ENCODE assay signal across 8 mouse cellular contexts in the genomic region with DNA sequence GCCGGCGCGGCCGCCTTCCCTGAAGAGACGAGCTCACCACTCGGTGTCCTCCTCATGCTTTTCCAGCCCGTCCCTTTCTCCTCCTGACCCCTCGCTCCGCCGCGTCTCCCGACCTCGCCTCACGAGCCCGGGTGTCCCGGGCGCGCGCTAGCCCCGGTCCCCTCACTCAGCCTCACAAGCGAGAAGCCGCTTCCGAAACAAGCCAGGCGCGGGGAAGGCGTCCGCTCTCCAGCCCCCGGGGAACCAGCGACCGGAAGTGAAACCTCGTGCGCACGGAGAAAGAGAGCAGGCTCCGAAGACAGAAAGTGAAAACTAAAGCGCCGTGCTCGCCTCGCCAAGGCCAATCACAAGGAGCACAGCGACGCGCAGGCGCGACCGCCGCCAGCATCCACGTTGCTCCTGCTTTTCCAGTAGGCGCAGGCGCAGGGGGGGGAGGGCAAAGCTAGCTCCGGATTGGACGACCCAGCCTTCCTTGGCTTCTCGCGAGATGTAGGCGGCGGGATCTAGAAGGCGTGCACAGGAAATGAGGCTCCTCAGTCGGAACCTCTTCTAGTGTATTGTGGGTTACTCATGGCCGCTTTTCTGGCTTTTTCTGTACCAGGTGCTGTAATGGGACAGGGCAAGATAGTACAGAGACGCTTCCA. TPM values are rescaled to one million over a fixed set of nuclear protein-coding genes. Genes with fewer than 3 reads are reported as not detected.
DNase-seq lines count a peak whose midpoint lies in the region; ATAC-seq lines count a peak whose summit lies in the region.

A gene (minus strand): TSS at position 314 of the 644 bp plus-strand sequence.

- ATAC-seq in forebrain, embryonic 14.5 days, result peak; percentile 99
- peak; percentile 99 for ATAC-seq in neural tube, embryonic 15.5 days (ENCODE audit: low FRiP score)

- H3K9me3 ChIP-seq in forebrain, embryonic 14.5 days (replicated peaks; ENCODE audit: control insufficient read depth, low read length), result no peaks in the 10 kb centered on the region
- no peaks in the 10 kb centered on the region for H3K9me3 ChIP-seq in neural tube, embryonic 15.5 days (replicated peaks)

- peak; percentile 95 for DNase-seq in ES-CJ7 (ENCODE audit: low read depth, low spot score)
- peak; percentile 96 for DNase-seq in cerebellum, adult 11 months
- DNase-seq in forebrain, embryonic 14.5 days (ENCODE audit: low spot score), result peak; percentile 100
- DNase-seq in heart, postnatal 14 days, result peak; percentile 98
- peak; percentile 99 for DNase-seq in layer of hippocampus, adult 11-12 months (ENCODE audit: low spot score)
- DNase-seq in lung, adult 18-20 months, result peak; percentile 99
- peak; percentile 98 for DNase-seq in testis, postnatal 14 days (ENCODE audit: low spot score)

- H3K4me2 ChIP-seq in forebrain, embryonic 14.5 days (ENCODE audit: low read length), result peak within 1 kb of the TSS; percentile 72
- H3K4me2 ChIP-seq in neural tube, embryonic 15.5 days, result peak within 1 kb of the TSS; percentile 64

- 0 out of 2 replicates have a peak, but pooled peaks cover 3% of the 10 kb centered on the region for H3K4me1 ChIP-seq in forebrain, embryonic 14.5 days (ENCODE audit: control insufficient read depth, insufficient read depth, low read length)
- peaks cover 7% of the 10 kb centered on the region for H3K4me1 ChIP-seq in neural tube, embryonic 15.5 days

- WGBS in forebrain, embryonic 14.5 days, result under 1% methylated on average over 58 of the region's 58 CpGs
- 1% methylated on average over 58 of the region's 58 CpGs for WGBS in neural tube, embryonic 15.5 days

- H3K9ac ChIP-seq in forebrain, embryonic 14.5 days (ENCODE audit: low read length), result peak within 1 kb of the TSS; percentile 84
- peak within 1 kb of the TSS; percentile 76 for H3K9ac ChIP-seq in neural tube, embryonic 15.5 days (replicated peaks)

- peak within 1 kb of the TSS; percentile 92 for H3K27ac ChIP-seq in forebrain, embryonic 14.5 days (ENCODE audit: low read depth, low read length)
- H3K27ac ChIP-seq in neural tube, embryonic 15.5 days (replicated peaks), result peak within 1 kb of the TSS; percentile 89

- no peaks in the 10 kb centered on the region for H3K36me3 ChIP-seq in forebrain, embryonic 14.5 days (ENCODE audit: control insufficient read depth, insufficient read depth, low read length)
- no peaks in the 10 kb centered on the region for H3K36me3 ChIP-seq in neural tube, embryonic 15.5 days

- H3K27me3 ChIP-seq in forebrain, embryonic 14.5 days (replicated peaks; ENCODE audit: control insufficient read depth, insufficient read depth, low read length), result no peaks in the 10 kb centered on the region
- H3K27me3 ChIP-seq in neural tube, embryonic 15.5 days (replicated peaks), result peaks cover 5% of the 10 kb centered on the region; the same call in 1 of the 2 replicates

- peak within 1 kb of the TSS; percentile 95 for H3K4me3 ChIP-seq in forebrain, embryonic 14.5 days (ENCODE audit: low read depth, low read length)
- H3K4me3 ChIP-seq in neural tube, embryonic 15.5 days (replicated peaks), result peak within 1 kb of the TSS; percentile 92

- intact Hi-C loops in heart, postnatal 14 days (cut with DNase I), result loop anchor here (5.0 kb wide), 1 partner anchor 74 kb away; a partner anchor contains a TSS

RNA-seq across cellular contexts. Expression of the gene that starts here (rescaled TPM):
- polyA plus RNA-seq in forebrain, embryonic 14.5 days (2014; fragmentation: Nextera tagmentation; extraction: Ambion mirVana), result 18.2 and 25.8 TPM in 2 replicates
- total RNA-seq in heart, postnatal 14 days (2021), result 10 to 100 TPM; 13.7 to 14.9 TPM
- polyA plus RNA-seq in neural tube, embryonic 15.5 days (2015; fragmentation: Nextera tagmentation; extraction: Ambion mirVana), result 13.5 and 14.7 TPM in 2 replicates

Comparison
In these comparisons a context has a peak if more than half of its experiments do, and no peak if none do; other contexts are left out.
1. Peak in every context shown above with its lines: DNase-seq, ATAC-seq, H3K4me3 ChIP-seq and H3K27ac ChIP-seq.